Mouse (Mus musculus): ENCODE measurements around the gene 6030458C11Rik.

DNA sequence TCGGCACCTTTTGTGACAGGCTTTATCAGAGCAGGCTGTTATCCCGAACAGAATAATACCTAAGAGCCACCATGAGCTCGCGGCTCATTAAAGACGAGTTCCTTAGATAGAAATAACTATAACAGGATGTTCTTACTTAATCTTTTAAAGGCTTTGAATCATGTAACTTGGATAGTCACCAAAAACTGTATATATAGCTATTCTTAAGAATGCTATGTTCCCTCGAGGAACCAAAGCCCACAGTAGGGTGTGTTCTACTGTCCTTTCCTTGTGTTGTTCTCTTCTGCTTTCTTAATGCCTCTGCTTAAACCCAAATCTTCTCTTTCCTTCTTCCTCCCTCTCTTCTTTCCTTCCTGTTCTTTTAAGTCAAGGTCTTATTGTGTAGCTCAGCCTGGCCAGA, 26.4 kb downstream of the 6030458C11Rik start:
- TF ChIP-seq CTCF (conservative IDR thresholded peaks at IDR 0.05; ENCODE audit: low read length) (no peak), NANOG (IDR thresholded peaks at IDR 0.05; ENCODE audit: borderline replicate concordance, low read length) (no peak)

Data from E14TG2a.4 (cell line).